Mouse (Mus musculus): ENCODE results near the gene Slc38a3. TPM values are rescaled to one million over a fixed set of nuclear protein-coding genes. Genes with fewer than 3 reads are reported as not detected.
"Not testable (repeated sequence)": the region's sequence is repeated elsewhere in the genome, so short reads cannot be mapped to it uniquely, and the experiment has no call there.

The Slc38a3 gene
- polyA plus RNA-seq, 1 experiment = 10.6 TPM

GRCm38 (mm10) chr9:107685231-107685981 is 16.1 kb upstream of the Slc38a3 start:
- TF ChIP-seq CTCF (IDR thresholded peaks at IDR 0.05; ENCODE audit: extremely low read depth, insufficient read depth, insufficient read length, insufficient replicate concordance) (peak; percentile 50; the same call in 1 of the 2 replicates), POLR2A (IDR thresholded peaks at IDR 0.05; ENCODE audit: low read depth, low read length) (no peak)
- Histone ChIP-seq H3K27me3 (ENCODE audit: control insufficient read depth, insufficient read depth, low read length) (no peaks in the 10 kb centered on the region), H3K27ac (ENCODE audit: insufficient read depth, low read length) (no peak overlapping the region), H3K4me1 (ENCODE audit: control insufficient read depth, insufficient read depth, insufficient read length) (no peaks in the 10 kb centered on the region), H3K36me3 (ENCODE audit: control insufficient read depth, insufficient read depth, low read length) (no peaks in the 10 kb centered on the region), H3K4me3 (ENCODE audit: extremely low read depth, insufficient read depth, insufficient read length) (no peak overlapping the region)
- DNase-seq (ENCODE audit: low read depth in 1 of 2, low spot score in 2 of 2) = peak in 1 of 2 experiments; percentile 21
- WGBS = 34% methylated on average over 17 of the region's 17 CpGs

- no peaks in the 10 kb centered on the region for H3K36me3 ChIP-seq (ENCODE audit: control insufficient read depth, insufficient read depth, low read length)
- 81% methylated on average over 20 of the region's 20 CpGs for WGBS
- H3K4me1 ChIP-seq (ENCODE audit: control insufficient read depth, insufficient read depth, insufficient read length) = no peaks in the 10 kb centered on the region
- no peak for DNase-seq (ENCODE audit: low read depth in 1 of 2, low spot score in 2 of 2)
- H3K4me3 ChIP-seq (ENCODE audit: extremely low read depth, insufficient read depth, insufficient read length) = no peak overlapping the region
- no peak for TF ChIP-seq CTCF (IDR thresholded peaks at IDR 0.05; ENCODE audit: extremely low read depth, insufficient read depth, insufficient read length, insufficient replicate concordance)
- TF ChIP-seq POLR2A (IDR thresholded peaks at IDR 0.05; ENCODE audit: low read depth, low read length) = no peak
- no peak overlapping the region for H3K27ac ChIP-seq (ENCODE audit: insufficient read depth, low read length)
- H3K27me3 ChIP-seq (ENCODE audit: control insufficient read depth, insufficient read depth, low read length) = no peaks in the 10 kb centered on the region
These were observed 13.1 kb upstream of the Slc38a3 start for GRCm38 (mm10) chr9:107682405-107682804.

GRCm38 (mm10) chr9:107679501-107679900 is 10.2 kb upstream of the Slc38a3 start, which contains the start of gene Gnat1:
Gene Gnat1, minus strand, starts transcription at chr9:107679712.
- Histone ChIP-seq H3K4me1 (ENCODE audit: control insufficient read depth, insufficient read depth, insufficient read length) (no peaks in the 10 kb centered on the region), H3K27me3 (ENCODE audit: control insufficient read depth, insufficient read depth, low read length) (0 out of 2 replicates have a peak, but pooled peaks cover 6% of the 10 kb centered on the region), H3K4me3 (ENCODE audit: extremely low read depth, insufficient read depth, insufficient read length) (no peak within 1 kb of the TSS), H3K36me3 (ENCODE audit: control insufficient read depth, insufficient read depth, low read length) (no peaks in the 10 kb centered on the region), H3K27ac (ENCODE audit: insufficient read depth, low read length) (no peak within 1 kb of the TSS)
- WGBS = 72% methylated on average over 5 of the region's 5 CpGs
- TF ChIP-seq POLR2A (IDR thresholded peaks at IDR 0.05; ENCODE audit: low read depth, low read length) (no peak), CTCF (IDR thresholded peaks at IDR 0.05; ENCODE audit: extremely low read depth, insufficient read depth, insufficient read length, insufficient replicate concordance) (no peak)
- no peak for DNase-seq (ENCODE audit: low read depth in 1 of 2, low spot score in 2 of 2)

GRCm38 (mm10) chr9:107678861-107679260 is 9.5 kb upstream of the Slc38a3 start:
- H3K27ac ChIP-seq (ENCODE audit: insufficient read depth, low read length) = no peak overlapping the region
- no peaks in the 10 kb centered on the region for H3K4me1 ChIP-seq (ENCODE audit: control insufficient read depth, insufficient read depth, insufficient read length)
- H3K4me3 ChIP-seq (ENCODE audit: extremely low read depth, insufficient read depth, insufficient read length) = no peak overlapping the region
- 96% methylated on average over 2 of the region's 2 CpGs for WGBS
- H3K36me3 ChIP-seq (ENCODE audit: control insufficient read depth, insufficient read depth, low read length) = no peaks in the 10 kb centered on the region
- 0 out of 2 replicates have a peak, but pooled peaks cover 6% of the 10 kb centered on the region for H3K27me3 ChIP-seq (ENCODE audit: control insufficient read depth, insufficient read depth, low read length)
- TF ChIP-seq CTCF (IDR thresholded peaks at IDR 0.05; ENCODE audit: extremely low read depth, insufficient read depth, insufficient read length, insufficient replicate concordance) (no peak), POLR2A (IDR thresholded peaks at IDR 0.05; ENCODE audit: low read depth, low read length) (no peak)
- no peak for DNase-seq (ENCODE audit: low read depth in 1 of 2, low spot score in 2 of 2)

GRCm38 (mm10) chr9:107677819-107678526 is 8.6 kb upstream of the Slc38a3 start:
- WGBS = 39% methylated on average over 14 of the region's 14 CpGs
- not testable (repeated sequence) for H3K4me1 ChIP-seq (ENCODE audit: control insufficient read depth, insufficient read depth, insufficient read length); H3K36me3 ChIP-seq (ENCODE audit: control insufficient read depth, insufficient read depth, low read length); H3K4me3 ChIP-seq (ENCODE audit: extremely low read depth, insufficient read depth, insufficient read length); H3K27me3 ChIP-seq (ENCODE audit: control insufficient read depth, insufficient read depth, low read length); H3K27ac ChIP-seq (ENCODE audit: insufficient read depth, low read length)
- peak; percentile 6; the same call in 1 of the 2 replicates for TF ChIP-seq CTCF (IDR thresholded peaks at IDR 0.05; ENCODE audit: extremely low read depth, insufficient read depth, insufficient read length, insufficient replicate concordance)
- peak; percentile 66 to 71 for DNase-seq (ENCODE audit: low read depth in 1 of 2, low spot score in 2 of 2)

- no peak for TF ChIP-seq POLR2A (IDR thresholded peaks at IDR 0.05; ENCODE audit: low read depth, low read length)
- TF ChIP-seq CTCF (IDR thresholded peaks at IDR 0.05; ENCODE audit: extremely low read depth, insufficient read depth, insufficient read length, insufficient replicate concordance) = peak; percentile 64; the same call in 1 of the 2 replicates
- H3K36me3 ChIP-seq (ENCODE audit: control insufficient read depth, insufficient read depth, low read length) = no peaks in the 10 kb centered on the region
- WGBS = 22% methylated on average over 17 of the region's 17 CpGs
- peak; percentile 46 to 48 for DNase-seq (ENCODE audit: low read depth in 1 of 2, low spot score in 2 of 2)
- no peak overlapping the region for H3K27ac ChIP-seq (ENCODE audit: insufficient read depth, low read length)
- H3K4me1 ChIP-seq (ENCODE audit: control insufficient read depth, insufficient read depth, insufficient read length) = no peaks in the 10 kb centered on the region
- H3K27me3 ChIP-seq (ENCODE audit: control insufficient read depth, insufficient read depth, low read length) = 0 out of 2 replicates have a peak, but pooled peaks cover 6% of the 10 kb centered on the region
- no peak overlapping the region for H3K4me3 ChIP-seq (ENCODE audit: extremely low read depth, insufficient read depth, insufficient read length)
These were observed 7.9 kb upstream of the Slc38a3 start for GRCm38 (mm10) chr9:107677091-107677784.

Data from spleen, adult 2 months (tissue).